Mouse (Mus musculus): Measurements from ENCODE around the gene Gm4131.
"Not testable (repeated sequence)": the region's sequence is repeated elsewhere in the genome, so short reads cannot be mapped to it uniquely, and the experiment has no call there.

Gene Gm4131

DNA sequence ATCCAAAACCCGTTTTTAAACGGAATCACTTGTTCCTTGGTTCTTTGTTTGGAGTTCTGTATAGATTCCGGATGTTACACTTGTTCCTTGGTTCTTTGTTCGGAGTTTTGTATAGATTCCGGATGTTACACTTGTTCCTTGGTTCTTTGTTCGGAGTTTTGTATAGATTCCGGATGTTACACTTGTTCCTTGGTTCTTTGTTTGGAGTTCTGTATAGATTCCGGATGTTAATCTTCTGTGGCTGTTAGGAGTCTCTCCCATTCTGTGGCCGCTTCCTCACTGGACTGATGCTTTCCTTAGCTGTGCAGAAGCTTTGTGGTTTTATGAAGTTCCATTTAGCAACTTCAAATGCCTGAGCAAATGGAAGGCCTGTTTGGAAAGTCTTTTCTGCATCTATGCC is at the start of gene Gm4131:
TSS of gene Gm4131 (minus strand) at position 101 of the 400 bp plus-strand sequence.
- DNase-seq (ENCODE audit: low spot score in 2 of 2): not testable (repeated sequence)

- DNase-seq (ENCODE audit: low spot score in 2 of 2): no peak
Measured at GRCm38 (mm10) chr14:62609904-62610303, 43.2 kb upstream of the Gm4131 start.

DNA sequence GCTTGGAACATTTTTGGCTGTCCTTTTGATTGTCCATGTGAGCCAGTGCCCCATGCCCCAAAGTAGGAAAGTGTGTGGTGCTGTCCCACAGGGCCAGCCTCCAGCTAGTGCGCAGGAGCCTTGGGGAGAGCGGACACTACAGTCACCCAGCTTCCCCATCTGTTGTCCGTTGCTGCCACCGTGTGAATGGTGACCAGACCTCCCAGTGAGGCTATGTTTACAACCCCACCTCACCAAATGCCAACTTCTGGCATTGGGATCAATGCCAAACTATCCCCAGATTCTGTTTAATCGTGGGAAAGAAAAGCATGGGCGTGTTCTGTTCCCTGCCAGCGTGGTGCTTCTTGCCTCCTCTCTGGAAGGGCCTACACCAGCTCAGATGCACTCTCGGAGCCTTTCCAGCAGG is 41.1 kb upstream of the Gm4131 start:
- no peak for DNase-seq (ENCODE audit: low spot score in 2 of 2)

- no peak for DNase-seq (ENCODE audit: low spot score in 2 of 2)
Measured at GRCm38 (mm10) chr14:62602869-62603268, 36.1 kb upstream of the Gm4131 start.

- no peak for DNase-seq (ENCODE audit: low spot score in 2 of 2)
Measured at GRCm38 (mm10) chr14:62602271-62602670, 35.5 kb upstream of the Gm4131 start.

GRCm38 (mm10) chr14:62600109-62600522 is 33.4 kb upstream of the Gm4131 start:
- no peak for DNase-seq (ENCODE audit: low spot score in 2 of 2)

DNA sequence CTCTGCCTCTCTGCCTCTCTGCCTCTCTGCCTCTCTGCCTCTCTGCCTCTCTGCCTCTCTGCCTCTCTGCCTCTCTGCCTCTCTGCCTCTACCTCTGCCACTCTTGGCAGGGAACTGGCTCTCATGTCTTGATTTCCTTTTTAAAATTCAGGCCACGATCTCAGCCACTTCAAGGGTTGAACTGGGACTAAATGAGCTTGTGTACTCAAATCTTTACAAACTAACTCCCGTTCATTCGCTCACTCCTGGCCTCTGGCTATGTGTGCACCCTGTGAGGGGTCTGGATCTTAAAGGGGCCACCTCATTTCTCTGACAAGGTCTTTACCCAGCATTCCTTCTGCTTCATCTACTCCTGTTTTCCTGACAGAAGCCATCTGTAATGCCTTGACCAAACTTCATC is 18.6 kb upstream of the Gm4131 start:
- no peak for DNase-seq (ENCODE audit: low spot score in 2 of 2)

- DNase-seq (ENCODE audit: low spot score in 2 of 2): no peak
Measured at GRCm38 (mm10) chr14:62584637-62585036, 17.9 kb upstream of the Gm4131 start.

GRCm38 (mm10) chr14:62581768-62582167 is 15.0 kb upstream of the Gm4131 start:
- DNase-seq (ENCODE audit: low spot score in 2 of 2): no peak

- DNase-seq (ENCODE audit: low spot score in 2 of 2): no peak
Measured at GRCm38 (mm10) chr14:62580945-62581344, 14.2 kb upstream of the Gm4131 start.

DNA sequence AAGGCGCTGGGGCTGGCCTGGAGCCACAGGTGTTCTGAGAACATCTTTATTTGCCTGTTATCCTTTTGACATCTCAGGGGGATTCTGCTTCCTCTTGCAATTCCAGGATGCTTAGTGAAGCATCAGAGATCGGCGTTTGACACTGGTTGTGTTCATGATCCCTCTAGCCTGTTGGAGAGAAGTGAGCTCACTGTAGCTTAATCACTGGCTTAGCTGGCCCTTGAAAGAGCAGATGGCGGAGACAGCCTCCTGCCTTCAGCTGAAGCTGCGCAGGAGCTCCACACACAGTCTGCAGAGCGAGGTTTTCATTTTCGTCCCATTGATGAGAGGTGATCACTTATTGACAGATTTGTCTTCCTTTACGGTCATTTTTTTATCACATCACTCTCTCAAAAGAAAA is 9.1 kb upstream of the Gm4131 start:
- DNase-seq (ENCODE audit: low spot score in 2 of 2): no peak

GRCm38 (mm10) chr14:62574906-62575305 is 8.2 kb upstream of the Gm4131 start:
- DNase-seq (ENCODE audit: low spot score in 2 of 2): no peak

- no peak for DNase-seq (ENCODE audit: low spot score in 2 of 2)
Measured at GRCm38 (mm10) chr14:62573454-62573853, 6.7 kb upstream of the Gm4131 start.

GRCm38 (mm10) chr14:62570299-62570698 is 3.6 kb upstream of the Gm4131 start:
- DNase-seq (ENCODE audit: low spot score in 2 of 2): no peak

DNA sequence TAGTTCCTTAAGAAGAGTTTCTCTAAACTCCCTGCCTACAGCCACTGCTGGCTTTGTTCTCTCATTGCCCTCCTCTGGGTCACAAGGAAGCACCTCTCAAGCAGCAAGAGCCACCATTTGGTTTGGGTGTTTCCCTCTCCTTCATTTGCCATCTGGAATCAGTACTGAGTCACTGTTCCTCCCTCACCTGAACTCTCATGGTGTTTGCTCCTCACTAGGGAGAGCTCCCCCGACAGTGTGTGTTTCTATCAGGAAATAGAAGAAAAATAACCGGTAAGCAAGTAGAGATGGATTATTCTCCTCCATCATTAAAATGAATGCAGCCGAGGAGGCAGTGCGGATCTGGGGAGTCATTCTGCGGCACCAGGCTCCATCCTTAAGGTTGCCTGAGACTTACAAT is 2.7 kb upstream of the Gm4131 start:
- DNase-seq (ENCODE audit: low spot score in 2 of 2): no peak

GRCm38 (mm10) chr14:62563679-62564078 is 3.0 kb downstream of the Gm4131 start:
- DNase-seq (ENCODE audit: low spot score in 2 of 2): no peak

DNA sequence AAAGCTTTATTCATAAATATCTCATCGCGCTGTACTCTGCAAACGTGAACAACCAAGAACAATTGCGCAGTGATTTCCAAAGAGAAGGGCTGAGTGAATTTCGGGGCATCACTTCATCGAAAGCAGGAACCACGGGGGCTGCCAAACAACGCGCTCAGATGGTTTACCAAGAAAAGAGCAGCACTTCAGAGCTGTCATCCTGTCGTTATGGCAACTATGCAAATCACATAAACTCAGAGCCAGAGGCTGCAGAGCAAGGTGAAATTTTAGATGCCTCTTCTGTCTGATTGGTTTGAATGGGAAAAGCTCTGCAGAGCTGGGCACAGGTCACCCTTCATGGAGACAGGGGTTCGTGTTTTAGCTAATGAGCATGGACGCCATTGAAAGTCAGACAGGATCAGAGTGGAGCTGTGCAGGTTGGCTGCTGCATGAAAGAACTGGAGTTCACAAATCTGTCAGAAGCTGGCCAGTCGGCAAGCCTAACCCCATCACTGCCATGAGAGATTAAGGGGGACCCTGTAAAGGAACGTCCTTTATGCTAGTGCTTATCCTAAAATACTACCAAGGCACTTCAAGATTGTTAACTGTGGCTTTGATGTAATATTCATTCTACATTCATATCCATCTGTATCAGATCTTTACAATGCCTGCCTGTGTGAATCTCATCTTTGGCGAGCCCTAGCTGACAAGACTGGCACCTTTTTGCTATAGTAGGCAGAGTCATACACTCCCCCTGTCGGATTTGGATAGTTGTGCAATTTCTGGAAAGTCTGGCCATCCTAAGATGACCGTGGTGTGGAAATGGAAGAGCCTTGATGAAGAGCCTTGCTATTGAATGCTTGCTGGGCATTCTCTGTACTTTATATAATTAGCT is 4.6 kb downstream of the Gm4131 start:
- DNase-seq (ENCODE audit: low spot score in 2 of 2): no peak

GRCm38 (mm10) chr14:62557111-62557510 is 9.6 kb downstream of the Gm4131 start:
- no peak for DNase-seq (ENCODE audit: low spot score in 2 of 2)

DNA sequence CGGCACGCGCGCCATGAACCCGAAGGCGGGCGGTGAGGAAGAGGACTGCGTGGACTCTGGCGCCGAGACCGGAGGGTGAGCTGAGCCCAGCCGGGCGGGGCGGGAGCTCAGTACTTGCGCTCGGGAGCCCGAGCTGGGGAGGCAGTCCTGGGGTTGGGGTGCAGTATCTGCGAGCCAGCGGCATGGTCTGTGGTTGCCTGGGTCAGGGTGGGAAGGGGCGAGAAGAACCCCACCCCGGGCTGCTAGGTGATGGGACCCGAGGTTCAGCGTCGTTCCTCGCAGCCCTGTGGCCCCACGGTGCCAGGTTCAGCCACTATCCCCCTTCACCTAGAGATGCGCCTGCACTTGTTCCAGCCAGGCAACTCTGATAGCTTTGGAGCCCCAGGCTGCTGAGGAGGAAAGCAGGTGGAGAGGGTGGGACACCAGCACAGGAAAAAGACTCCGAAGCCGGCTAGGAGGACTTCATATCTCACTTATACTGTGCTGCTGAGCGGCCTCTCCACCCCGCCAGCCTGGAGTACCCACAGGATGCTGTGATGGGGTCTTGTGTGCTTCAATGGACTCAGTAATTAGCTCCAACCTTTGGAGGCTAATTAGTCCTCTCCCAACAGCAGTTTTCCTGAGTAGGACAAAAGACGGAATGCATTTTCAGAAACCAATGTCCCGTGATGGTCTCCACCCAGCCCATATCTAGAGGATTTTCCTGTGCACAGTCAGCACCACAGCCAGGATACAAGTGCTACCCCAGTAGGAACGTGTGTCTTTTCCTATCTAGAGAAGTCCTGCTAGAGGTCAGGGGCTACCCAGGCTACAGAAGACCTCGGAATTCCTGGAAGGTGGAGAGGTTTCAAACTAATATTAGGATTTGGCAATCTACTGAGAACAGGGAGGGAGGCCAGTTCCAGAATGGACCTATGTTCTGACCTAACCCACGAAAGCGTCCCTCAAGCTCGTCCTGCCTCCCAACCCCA is 10.6 kb downstream of the Gm4131 start:
- no peak for DNase-seq (ENCODE audit: low spot score in 2 of 2)

- DNase-seq (ENCODE audit: low spot score in 2 of 2): peak; percentile 6 to 9
Measured at GRCm38 (mm10) chr14:62555309-62555829, 11.4 kb downstream of the Gm4131 start, which contains the start of gene Fam124a. Gene Fam124a, plus strand, starts transcription at chr14:62555737.

DNA sequence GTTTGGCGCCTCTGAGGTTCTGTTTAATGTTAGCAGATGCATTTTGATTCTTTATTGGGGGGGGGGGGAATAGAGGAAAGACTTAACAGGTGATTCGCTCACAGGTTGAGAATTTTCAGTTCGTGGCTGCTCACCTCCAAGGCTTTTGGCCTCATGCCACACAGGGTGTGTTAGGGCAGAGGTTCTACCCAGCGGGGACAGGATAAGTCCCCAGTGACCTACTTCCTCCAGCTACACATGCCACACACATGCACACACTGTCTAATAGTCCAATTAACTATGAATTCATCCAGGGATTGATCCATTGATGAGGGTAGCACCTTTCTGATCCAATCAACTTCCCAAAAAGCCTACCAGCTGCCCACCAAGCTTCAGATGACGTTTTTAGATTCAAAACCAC is 12.9 kb downstream of the Gm4131 start:
- no peak for DNase-seq (ENCODE audit: low spot score in 2 of 2)

DNA sequence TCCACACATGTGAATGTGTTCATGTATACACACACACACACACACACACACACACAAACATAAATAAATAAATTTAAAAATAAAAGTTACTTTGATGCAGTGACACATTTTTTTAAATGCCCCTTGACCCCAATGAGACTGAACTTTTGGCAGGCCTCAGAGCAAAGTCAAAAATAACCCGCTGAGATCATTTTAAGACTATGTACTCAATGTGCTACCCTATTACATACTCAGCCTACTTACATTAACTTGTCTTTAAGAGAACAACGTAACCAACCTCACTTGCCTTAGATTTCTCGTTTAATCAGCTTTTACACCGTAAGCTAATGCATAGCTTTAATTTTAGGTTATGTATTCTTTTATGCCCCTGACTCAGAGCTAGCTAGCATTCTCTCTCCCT is 13.9 kb downstream of the Gm4131 start:
- no peak for DNase-seq (ENCODE audit: low spot score in 2 of 2)
